Mouse (Mus musculus) limb, embryonic 14.5 days (tissue): ENCODE results near the gene Prss57. TPM values are rescaled to one million over a fixed set of nuclear protein-coding genes. Genes with fewer than 3 reads are reported as not detected.

Experiments used
- ATAC-seq: fragments of 200-750 bp; cut with Nextera tagmentation; 2 replicates; pipeline ENCODE4 v1.8.0; 2017; ENCODE audit warnings: low read depth, moderate number of reproducible peaks, moderate TSS enrichment; ENCODE audit not compliant: low FRiP score
- DNase-seq: peaks from one replicate; pipeline ENCODE4 v3.0.0-alpha.2; 2015; ENCODE audit warnings: low spot score
- H3K27ac ChIP-seq: fragments of 300-500 bp; sonication (generic); replicated peaks from 2 replicates; pipeline ENCODE4 v1.5.1; 2014; ENCODE audit warnings: low read depth, mild to moderate bottlenecking, low read length, moderate library complexity, mixed read lengths
- H3K27me3 ChIP-seq: fragments of 300-500 bp; sonication (generic); 2 replicates; pipeline ENCODE4 v1.6.1; 2014; ENCODE audit warnings: low read length, mixed read lengths; ENCODE audit not compliant: control insufficient read depth, insufficient read depth
- H3K36me3 ChIP-seq: fragments of 300-500 bp; sonication (generic); 2 replicates; pipeline ENCODE4 v1.6.1; 2014; ENCODE audit warnings: mild to moderate bottlenecking, low read length, moderate library complexity, mixed read lengths; ENCODE audit not compliant: control insufficient read depth, insufficient read depth
- H3K4me1 ChIP-seq: fragments of 300-500 bp; sonication (generic); 2 replicates; pipeline ENCODE4 v1.6.1; 2014; ENCODE audit warnings: antibody characterized with exemption, low read length, mixed read lengths; ENCODE audit not compliant: control insufficient read depth, insufficient read depth
- H3K4me2 ChIP-seq: fragments of 300-500 bp; sonication (generic); replicated peaks from 2 replicates; pipeline ENCODE4 v1.6.1; 2014; ENCODE audit warnings: low read depth, mild to moderate bottlenecking, low read length, moderate library complexity; ENCODE audit not compliant: severe bottlenecking
- H3K4me3 ChIP-seq: fragments of 300-500 bp; sonication (generic); replicated peaks from 2 replicates; pipeline ENCODE4 v1.5.1; 2014; ENCODE audit warnings: low read length
- H3K9ac ChIP-seq: fragments of 300-500 bp; sonication (generic); 2 replicates; pipeline ENCODE4 v1.6.1; 2014; ENCODE audit warnings: mild to moderate bottlenecking, low read depth, low read length, moderate library complexity; ENCODE audit not compliant: severe bottlenecking
- H3K9me3 ChIP-seq: fragments of 300-500 bp; sonication (generic); 2 replicates; pipeline ENCODE4 v1.6.1; 2016; ENCODE audit warnings: low read length; ENCODE audit not compliant: control insufficient read depth
- POLR2A ChIP-seq: fragments of 200-500 bp; IDR thresholded peaks from 2 replicates; pipeline ENCODE4 v1.8.0; 2012; ENCODE audit warnings: inconsistent platforms, mild to moderate bottlenecking, moderate library complexity, borderline replicate concordance; ENCODE audit not compliant: insufficient read depth, insufficient read length; ENCODE audit errors: extremely low read depth
- WGBS: fragments of 180-500 bp; shearing (Covaris S2); extraction: QIAGEN DNeasy Blood & Tissue Kit; methylation state at CpG from one replicate; pipeline ENCODE4 v1.1.7; 2014; 5-methylcytosine and 5-hydroxymethylcytosine counted together
- polyA plus RNA-seq, 2 experiments: library from polyadenylated mRNA; depleted of rRNA in 1 of 2; stranded (reverse) in 1 of 2; unstranded in 1 of 2; fragments of >200 nt; fragmentation: Nextera tagmentation in 1 of 2; extraction: Ambion mirVana in 1 of 2; gene quantifications; 2 replicates each; pipeline versions ENCODE4 v1.2.1 to v1.2.3; 2012 to 2014

Prss57 gene
- polyA plus RNA-seq, 2 experiments: 0.06 TPM; not detected in 1

DNA sequence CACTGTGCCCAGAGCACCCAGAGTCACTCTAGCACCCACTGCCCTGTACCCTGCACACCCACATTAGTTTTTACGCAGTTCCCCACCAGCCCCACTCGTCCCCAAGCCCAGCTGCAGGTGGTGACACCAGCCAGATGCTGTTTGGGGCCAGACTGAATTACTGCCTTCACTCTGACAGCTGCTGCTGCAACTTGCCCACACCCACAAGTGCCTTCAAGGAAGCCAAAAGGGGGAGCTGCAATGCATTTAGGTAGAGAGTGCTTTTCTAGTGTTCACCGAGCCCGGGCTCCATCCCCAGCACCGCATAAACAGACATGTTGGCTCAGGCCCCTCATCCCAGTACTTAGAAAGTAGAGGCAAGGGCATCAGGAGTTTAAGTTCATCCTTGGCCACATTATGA lies 8.8 kb downstream of the Prss57 start:
- H3K36me3 ChIP-seq: no peaks in the 10 kb centered on the region
- WGBS: 46% methylated on average over 5 of the region's 5 CpGs
- no peak overlapping the region for H3K27ac ChIP-seq
- ATAC-seq: no peak
- H3K9me3 ChIP-seq: no peaks in the 10 kb centered on the region
- H3K4me3 ChIP-seq: no peak overlapping the region
- no peak overlapping the region for H3K9ac ChIP-seq
- TF ChIP-seq POLR2A: no peak
- H3K27me3 ChIP-seq: no peaks in the 10 kb centered on the region
- no peak for DNase-seq
- no peak overlapping the region for H3K4me2 ChIP-seq
- H3K4me1 ChIP-seq: peaks cover 19% of the 10 kb centered on the region

- Histone ChIP-seq H3K27ac (no peak overlapping the region), H3K27me3 (no peaks in the 10 kb centered on the region), H3K4me2 (peak overlapping the region; percentile 72), H3K4me1 (peaks cover 22% of the 10 kb centered on the region), H3K4me3 (peak overlapping the region; percentile 34), H3K36me3 (no peaks in the 10 kb centered on the region), H3K9ac (no peak overlapping the region), H3K9me3 (no peaks in the 10 kb centered on the region)
- ATAC-seq (no peak), DNase-seq (no peak)
- 30% methylated on average over 21 of the region's 21 CpGs for WGBS
- no peak for TF ChIP-seq POLR2A
These were observed 9.6 kb downstream of the Prss57 start for GRCm38 (mm10) chr10:79781139-79781538.

DNA sequence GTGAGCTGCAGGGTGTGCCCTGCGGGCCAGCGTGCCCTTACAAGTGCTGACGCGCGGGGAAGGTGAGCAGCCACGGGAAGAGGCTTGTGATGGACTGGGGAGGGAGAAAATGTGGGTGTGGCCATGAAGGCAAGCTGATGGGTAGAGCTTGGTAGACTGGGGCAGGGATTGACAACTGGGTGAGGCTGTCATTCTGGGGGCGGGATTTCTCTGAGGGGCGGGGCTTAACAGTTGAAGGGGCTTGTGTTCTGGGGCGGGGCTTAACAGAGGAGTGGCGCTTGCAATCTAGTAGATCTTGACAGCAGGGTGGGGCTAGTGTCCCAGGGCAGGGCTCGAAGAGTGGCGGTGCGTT lies 10.1 kb downstream of the Prss57 start:
- no peak for TF ChIP-seq POLR2A
- ATAC-seq (peak; percentile 6), DNase-seq (no peak)
- no peaks in the 10 kb centered on the region for H3K9me3 ChIP-seq
- peak overlapping the region; percentile 34 for H3K4me3 ChIP-seq
- WGBS: 4% methylated on average over 12 of the region's 13 CpGs
- no peak overlapping the region for H3K9ac ChIP-seq
- H3K4me2 ChIP-seq: peak overlapping the region; percentile 72
- H3K27me3 ChIP-seq: no peaks in the 10 kb centered on the region
- no peak overlapping the region for H3K27ac ChIP-seq
- peaks cover 22% of the 10 kb centered on the region for H3K4me1 ChIP-seq
- H3K36me3 ChIP-seq: no peaks in the 10 kb centered on the region

DNA sequence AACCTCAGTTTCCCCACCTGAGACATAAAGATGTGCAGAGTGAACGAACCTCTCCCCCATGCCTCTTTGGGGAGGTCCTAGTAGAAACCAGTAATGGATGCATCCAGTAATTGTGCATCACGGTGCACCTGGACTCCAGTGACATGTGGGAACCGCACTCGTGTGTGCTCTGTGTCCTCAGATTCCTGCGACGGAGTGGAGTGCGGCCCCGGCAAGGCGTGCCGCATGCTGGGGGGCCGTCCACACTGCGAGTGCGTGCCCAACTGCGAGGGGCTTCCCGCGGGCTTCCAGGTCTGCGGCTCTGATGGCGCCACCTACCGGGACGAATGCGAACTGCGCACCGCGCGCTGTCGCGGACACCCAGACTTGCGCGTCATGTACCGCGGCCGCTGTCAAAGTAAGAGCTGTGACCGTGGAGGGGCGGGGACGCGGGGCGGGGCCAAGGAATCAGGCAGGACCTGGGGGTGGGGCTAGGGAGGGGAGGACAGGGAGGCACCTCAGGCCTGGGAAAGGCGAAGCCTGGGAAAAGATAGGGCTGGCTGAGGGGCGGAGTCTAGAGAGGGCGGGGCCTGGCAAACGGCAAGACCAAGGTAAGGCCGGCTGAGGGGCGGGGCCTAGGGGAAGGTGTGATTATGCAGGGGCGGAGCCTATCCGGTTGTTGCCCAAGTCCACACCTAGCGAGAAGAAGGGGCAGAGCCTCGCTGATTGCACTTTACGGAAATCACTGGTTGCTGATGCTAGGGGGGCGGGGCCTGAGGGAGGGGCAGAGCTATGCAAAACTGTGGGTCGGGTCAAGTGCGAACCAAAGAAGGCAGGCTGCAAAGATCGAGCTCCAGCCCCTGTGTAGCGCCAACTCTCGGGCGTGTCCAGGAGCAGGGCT lies 10.7 kb downstream of the Prss57 start:
- no peaks in the 10 kb centered on the region for H3K27me3 ChIP-seq
- TF ChIP-seq POLR2A: no peak
- no peaks in the 10 kb centered on the region for H3K36me3 ChIP-seq
- WGBS: 1% methylated on average over 54 of the region's 55 CpGs
- H3K4me3 ChIP-seq: peak overlapping the region; percentile 34
- peak overlapping the region; percentile 72 for H3K4me2 ChIP-seq
- H3K9me3 ChIP-seq: no peaks in the 10 kb centered on the region
- H3K27ac ChIP-seq: no peak overlapping the region
- H3K9ac ChIP-seq: 0 out of 2 replicates have a peak overlapping the region, but pooled peaks have one; percentile 21
- DNase-seq: peak; percentile 87
- peaks cover 22% of the 10 kb centered on the region for H3K4me1 ChIP-seq
- peak; percentile 91 for ATAC-seq

DNA sequence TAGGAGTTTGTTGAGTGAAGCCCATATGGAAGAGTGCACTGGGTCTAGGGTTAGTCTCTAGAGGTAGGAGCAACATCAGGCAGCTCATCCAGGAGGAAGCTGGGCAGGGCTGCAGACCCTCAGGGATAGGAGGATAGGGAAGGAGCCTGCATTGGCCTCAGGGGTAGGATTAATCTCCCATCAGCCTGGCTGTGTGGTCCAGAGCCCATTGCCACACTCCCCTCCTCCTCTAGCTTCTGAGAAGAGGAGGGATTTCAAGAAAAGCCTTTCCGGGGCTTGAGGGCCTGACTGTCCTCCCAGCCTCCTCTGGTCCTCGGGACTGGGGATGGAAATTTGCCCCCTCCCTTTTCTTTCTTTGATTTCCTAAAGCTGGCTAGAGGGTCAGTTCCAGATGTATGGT lies 11.6 kb downstream of the Prss57 start:
- peaks cover 22% of the 10 kb centered on the region for H3K4me1 ChIP-seq
- no peak for TF ChIP-seq POLR2A
- H3K27me3 ChIP-seq: no peaks in the 10 kb centered on the region
- no peak for ATAC-seq
- WGBS: 11% methylated on average over 2 of the region's 2 CpGs
- H3K9ac ChIP-seq: no peak overlapping the region
- no peaks in the 10 kb centered on the region for H3K36me3 ChIP-seq
- H3K27ac ChIP-seq: no peak overlapping the region
- no peak overlapping the region for H3K4me2 ChIP-seq
- no peak for DNase-seq
- no peaks in the 10 kb centered on the region for H3K9me3 ChIP-seq
- no peak overlapping the region for H3K4me3 ChIP-seq

GRCm38 (mm10) chr10:79778006-79778405 lies 12.8 kb downstream of the Prss57 start:
- Histone ChIP-seq H3K4me1 (peaks cover 22% of the 10 kb centered on the region), H3K27ac (no peak overlapping the region), H3K9me3 (no peaks in the 10 kb centered on the region), H3K4me3 (peak overlapping the region; percentile 47; the same call in 1 of the 2 replicates), H3K4me2 (peak overlapping the region; percentile 78), H3K36me3 (no peaks in the 10 kb centered on the region), H3K27me3 (no peaks in the 10 kb centered on the region), H3K9ac (no peak overlapping the region)
- 4% methylated on average over 14 of the region's 15 CpGs for WGBS
- no peak for ATAC-seq
- DNase-seq: peak; percentile 25
- TF ChIP-seq POLR2A: no peak
